Mouse (Mus musculus) left cerebral cortex, adult 18-20 months (tissue): ENCODE data around the gene Gsdma3. TPM values are rescaled to one million over a fixed set of nuclear protein-coding genes. Genes with fewer than 3 reads are reported as not detected.
"Not testable (repeated sequence)": the region's sequence is repeated elsewhere in the genome, so short reads cannot be mapped to it uniquely, and the experiment has no call there.

Source experiments
- DNase-seq, 2 experiments: peaks; one replicate each; pipeline ENCODE4 v3.0.0; 2021 to 2022; ENCODE audit warnings: low spot score in 2 of 2, mixed read lengths in 1 of 2
- total RNA-seq, 2 experiments: library from RNA; stranded (reverse); gene quantifications; 2 replicates each; pipeline ENCODE4 v1.2.3; 2021

Gene Gsdma3
- total RNA-seq, 2 experiments from 2014 or later, result not detected

- DNase-seq, result no peak
These were observed 30.7 kb upstream of the Gsdma3 start for GRCm38 (mm10) chr11:98595473-98595872.

- no peak for DNase-seq
These were observed 30.2 kb upstream of the Gsdma3 start for GRCm38 (mm10) chr11:98595955-98596354.

- no peak for DNase-seq
These were observed 28.8 kb upstream of the Gsdma3 start for GRCm38 (mm10) chr11:98597363-98597762.

DNA sequence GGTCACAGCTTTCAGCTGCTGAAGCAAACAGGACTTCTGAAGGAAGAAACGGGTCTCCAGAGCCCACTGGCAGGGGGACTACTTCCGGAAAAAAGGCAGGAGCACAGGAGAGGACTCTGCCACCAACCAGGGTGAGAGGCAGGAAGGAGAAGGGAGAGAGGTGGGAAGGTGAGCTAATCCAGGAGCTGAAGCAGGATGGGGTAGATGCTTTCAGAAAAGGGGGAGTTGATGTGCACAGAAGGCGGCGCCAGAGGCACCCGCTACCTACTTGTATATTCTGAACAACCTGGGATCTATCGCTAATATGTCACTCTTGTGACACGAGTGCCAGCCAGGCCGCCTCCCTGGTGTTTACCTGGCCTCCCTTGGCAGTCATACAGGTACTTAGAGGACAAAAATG lies 28.2 kb upstream of the Gsdma3 start, which contains the start of gene Lrrc3c:
TSS of gene Lrrc3c (plus strand) at position 301 of the 400 bp plus-strand sequence.
- DNase-seq, result no peak

GRCm38 (mm10) chr11:98598851-98599290 lies 27.3 kb upstream of the Gsdma3 start:
- DNase-seq, result no peak

- DNase-seq, result no peak
These were observed 26.9 kb upstream of the Gsdma3 start for GRCm38 (mm10) chr11:98599291-98599690.

DNA sequence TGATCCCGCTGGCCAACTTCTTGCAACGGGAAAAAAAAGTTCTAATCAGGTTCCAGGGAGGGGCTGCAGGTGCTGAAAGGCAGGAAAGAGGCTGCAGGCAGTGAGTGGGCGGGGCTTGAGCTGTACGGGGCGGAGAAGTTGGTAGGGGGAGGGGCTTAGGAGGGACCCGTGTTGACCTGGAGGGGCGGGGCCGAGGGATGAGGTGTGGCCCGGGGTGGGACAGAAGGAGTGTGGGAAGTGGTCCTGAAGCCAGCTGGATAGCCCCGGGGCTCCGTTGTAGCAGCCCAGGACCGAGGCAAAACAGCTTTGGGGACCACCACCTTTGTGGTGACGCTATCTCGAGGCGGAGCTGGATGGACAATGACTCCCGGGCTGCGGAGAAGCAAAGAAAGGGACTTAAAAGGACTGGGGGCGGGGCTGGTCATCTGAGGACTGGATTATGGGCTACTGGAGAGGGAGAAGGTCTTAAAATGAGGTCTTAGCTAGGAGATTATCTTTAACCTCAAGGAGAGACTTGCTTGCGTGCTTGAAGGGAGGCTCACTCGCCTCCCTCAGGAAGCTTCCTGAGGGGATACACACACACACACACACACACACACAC lies 24.0 kb upstream of the Gsdma3 start:
- DNase-seq, result no peak

DNA sequence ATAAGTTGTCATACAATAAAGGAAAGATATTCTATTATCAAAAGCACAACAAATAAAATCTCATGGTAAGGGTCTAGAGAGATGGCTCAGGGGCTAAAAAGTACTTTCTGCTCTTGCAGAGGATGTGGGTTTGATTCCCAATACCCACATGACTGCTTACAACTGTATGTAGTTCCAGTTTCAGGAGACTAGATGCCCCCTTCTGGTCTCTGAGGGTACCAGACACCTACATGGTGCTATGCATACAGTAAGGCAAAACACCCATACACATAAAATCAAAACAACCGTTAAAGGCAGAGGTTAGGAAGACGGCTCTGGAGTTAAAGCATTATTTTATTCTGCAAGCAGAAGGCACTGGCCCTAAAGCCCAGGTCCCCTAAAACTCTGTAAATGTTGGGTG lies 22.2 kb upstream of the Gsdma3 start:
- DNase-seq, result no peak

- not testable (repeated sequence) for DNase-seq
These were observed 21.2 kb upstream of the Gsdma3 start for GRCm38 (mm10) chr11:98604911-98605310.

DNA sequence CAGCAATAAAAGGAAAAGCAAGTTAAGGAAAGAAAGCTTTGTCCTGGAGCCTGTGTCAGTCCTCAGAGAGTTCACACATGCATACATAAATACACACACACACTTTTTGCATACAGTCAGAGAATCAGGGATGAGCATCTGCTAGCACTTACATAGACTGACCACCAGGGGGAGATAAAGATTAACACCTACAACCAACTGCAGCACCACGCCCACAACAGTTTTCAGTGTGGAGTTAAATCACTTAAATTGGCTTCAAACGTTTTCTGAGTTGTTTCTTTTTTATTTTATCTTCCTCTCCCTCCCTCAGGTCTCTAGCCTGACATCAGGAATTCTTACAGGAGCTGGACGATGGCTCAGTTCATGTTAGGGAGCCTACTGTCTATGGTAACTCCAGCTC lies 19.4 kb upstream of the Gsdma3 start:
- DNase-seq, result peak; percentile 23 to 33

DNA sequence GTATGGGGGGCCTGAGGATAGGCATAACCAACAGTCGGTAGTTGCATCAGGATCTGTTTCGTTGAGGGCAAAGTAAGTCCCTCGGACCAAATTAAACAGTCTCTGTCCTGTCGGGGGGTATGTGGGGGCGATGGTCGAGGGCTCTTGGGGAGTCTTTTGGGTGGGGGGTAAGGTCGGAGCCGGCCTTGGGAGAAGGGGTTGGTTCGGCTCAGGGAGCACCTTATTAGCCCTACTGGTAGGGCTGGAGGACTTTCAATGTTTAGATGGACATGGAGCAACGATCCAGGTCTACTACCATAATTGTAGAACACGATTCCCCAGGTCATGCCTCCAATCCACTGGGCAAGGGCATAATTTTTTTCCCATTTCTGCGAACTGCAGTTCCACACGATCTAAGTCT lies 5.4 kb upstream of the Gsdma3 start:
- DNase-seq, result no peak

- not testable (repeated sequence) for DNase-seq
These were observed 2.2 kb upstream of the Gsdma3 start for GRCm38 (mm10) chr11:98623981-98624380.

DNA sequence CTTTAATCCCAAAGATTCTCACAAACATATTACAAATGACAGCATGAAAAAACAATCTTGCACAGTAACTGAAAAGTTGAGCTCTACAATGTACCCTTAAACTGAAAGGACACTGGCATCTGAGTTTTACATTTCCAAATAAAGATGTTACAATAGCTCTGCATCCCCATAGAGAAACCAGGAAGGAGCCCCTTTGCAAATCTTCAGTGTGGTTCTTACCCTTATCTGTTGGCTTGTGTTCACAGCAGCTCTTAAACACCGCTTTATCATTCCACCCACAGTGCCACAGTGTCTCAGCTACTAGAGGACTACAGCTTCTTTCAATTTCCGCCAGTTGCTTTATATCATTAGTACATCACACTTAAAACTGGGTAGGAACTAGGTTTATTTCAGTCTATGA lies 1.8 kb upstream of the Gsdma3 start:
- not testable (repeated sequence) for DNase-seq

- no peak for DNase-seq
These were observed 2.5 kb downstream of the Gsdma3 start for GRCm38 (mm10) chr11:98628706-98629105.

DNA sequence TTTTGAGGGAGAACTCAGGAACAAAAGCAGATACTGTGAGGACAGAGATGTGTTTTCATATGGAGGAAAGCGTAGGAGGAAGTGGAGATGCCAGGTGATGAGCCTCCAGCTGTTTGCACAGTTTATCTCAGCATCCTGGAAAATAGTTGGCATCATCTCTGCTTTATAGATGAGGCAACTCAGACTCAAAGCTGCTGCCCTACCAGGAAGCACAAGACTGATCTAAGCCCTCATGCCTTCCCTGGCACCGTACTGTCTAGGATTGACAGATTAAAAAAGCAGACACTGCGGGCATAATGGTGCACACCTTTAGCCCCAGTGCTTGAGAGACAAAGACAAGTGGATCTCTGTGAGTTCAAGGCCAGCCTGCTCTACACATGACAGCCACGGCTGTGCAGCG lies 4.5 kb downstream of the Gsdma3 start:
- DNase-seq, result no peak

- DNase-seq, result not testable (repeated sequence)
These were observed 9.3 kb downstream of the Gsdma3 start for GRCm38 (mm10) chr11:98635312-98635970.

- no peak for DNase-seq
These were observed 11.3 kb downstream of the Gsdma3 start for GRCm38 (mm10) chr11:98637501-98637900.

DNA sequence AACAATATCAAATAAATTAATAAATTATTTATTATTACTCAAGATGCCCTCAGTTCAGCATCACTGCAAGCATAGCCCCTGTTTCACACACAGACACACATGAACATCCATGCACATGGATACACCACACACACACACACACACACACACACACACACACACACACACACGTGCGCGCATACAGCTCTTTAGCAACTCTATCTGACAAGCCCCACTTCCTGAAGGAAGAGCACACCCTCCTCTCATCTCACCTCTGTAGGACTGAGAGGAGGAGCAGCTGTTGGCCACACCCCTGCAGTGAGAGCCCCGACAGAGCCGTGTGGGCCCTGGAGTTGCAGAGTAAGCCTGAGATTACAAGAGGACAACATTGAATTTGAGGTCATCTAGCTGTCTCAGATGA lies 13.9 kb downstream of the Gsdma3 start:
- DNase-seq, result no peak

DNA sequence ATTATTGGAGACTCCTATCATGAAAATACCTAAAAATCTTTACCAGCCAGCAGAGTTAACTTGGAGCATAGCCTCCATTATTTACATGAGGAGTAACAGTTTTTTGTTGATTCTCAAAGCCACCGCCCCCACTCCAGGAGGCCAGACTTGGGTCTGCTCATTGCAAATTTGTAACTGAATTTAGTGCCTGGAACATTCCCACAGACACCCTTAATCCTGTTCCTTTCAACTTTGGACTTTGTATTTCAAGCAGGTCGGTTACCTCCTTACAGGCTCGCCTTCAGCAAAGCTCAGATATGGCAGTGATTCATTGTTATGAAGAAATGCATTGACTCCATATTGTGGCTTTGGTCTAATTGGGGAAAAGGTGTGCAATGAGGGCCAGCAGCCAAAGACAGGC lies 18.6 kb downstream of the Gsdma3 start:
- no peak for DNase-seq

DNA sequence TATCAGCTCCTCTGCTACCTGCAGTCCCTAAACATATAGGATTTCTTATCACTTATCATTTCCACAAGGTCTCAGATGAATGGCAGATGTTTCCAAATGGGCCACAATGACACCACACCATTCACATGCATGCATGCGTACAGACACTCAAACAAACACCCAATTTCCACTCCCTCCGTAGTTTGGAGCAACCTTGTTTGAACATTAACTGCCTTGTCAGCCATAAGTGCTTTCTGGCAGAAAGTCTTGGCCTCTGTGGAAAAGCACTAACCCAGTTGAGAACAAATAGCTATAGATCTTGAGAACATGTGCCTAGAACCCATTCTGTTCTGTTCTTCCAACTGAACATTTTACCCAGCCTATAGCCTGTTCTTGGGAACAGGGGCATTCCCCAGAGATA lies 19.8 kb downstream of the Gsdma3 start:
- no peak for DNase-seq

DNA sequence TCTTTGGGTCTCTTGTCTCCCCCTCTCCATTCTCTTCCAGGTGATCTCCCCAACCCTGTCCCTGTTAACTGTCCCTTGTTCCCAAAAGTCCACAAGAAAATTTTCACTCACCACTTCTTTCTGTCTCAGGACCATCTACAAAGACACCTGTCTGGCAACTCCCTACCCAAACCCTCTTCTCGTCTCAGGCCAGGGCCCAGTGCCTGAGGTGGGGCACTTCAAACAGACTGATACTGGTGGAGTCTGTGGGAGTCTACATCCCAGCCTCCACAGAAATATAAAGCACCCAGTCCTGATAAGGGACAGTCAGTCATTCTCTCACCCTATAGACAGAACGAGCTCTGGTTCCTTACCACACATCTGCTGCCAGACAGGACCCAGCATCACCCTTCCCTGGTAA lies 20.3 kb downstream of the Gsdma3 start, which contains the start of gene Gsdma2:
TSS of gene Gsdma2 (plus strand) at position 301 of the 400 bp plus-strand sequence.
- no peak for DNase-seq

GRCm38 (mm10) chr11:98655076-98655475 lies 28.9 kb downstream of the Gsdma3 start:
- DNase-seq, result peak; percentile 10 to 13

GRCm38 (mm10) chr11:98660517-98660916 lies 34.4 kb downstream of the Gsdma3 start:
- DNase-seq, result peak; percentile 32 to 41
